Mouse (Mus musculus): ENCODE data around the gene Wdtc1. TPM values are rescaled to one million over a fixed set of nuclear protein-coding genes. Genes with fewer than 3 reads are reported as not detected.

Wdtc1 gene
- total and polyA plus RNA-seq, 3 experiments: 13.2 to 35.3 TPM; not detected in 1

DNA sequence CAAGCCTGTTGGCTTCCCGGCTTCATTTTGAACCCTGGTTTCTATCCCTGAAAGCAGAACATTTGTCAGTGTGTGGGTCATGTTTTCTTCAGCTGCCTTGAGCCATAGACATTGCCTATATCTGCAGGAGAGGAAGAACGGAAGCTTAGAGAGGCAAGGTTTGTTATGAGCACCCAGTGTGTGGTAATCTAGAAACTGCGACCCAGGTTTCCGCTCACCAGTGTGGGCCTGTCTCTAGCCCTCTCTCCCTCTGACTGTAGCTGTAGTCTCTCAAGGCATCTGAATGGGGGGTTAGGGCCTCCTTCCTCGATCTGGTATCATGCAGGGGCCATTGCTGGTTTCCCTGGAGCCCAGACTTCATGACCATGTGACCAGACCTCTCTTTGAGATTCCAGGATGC lies 45.3 kb upstream of the Wdtc1 start:
- Histone ChIP-seq H3K36me3 (ENCODE audit: control insufficient read depth in 1 of 2, insufficient read depth in 2 of 2, low read length in 2 of 2) (peaks cover 0 to 2% of the 10 kb centered on the region in 2 experiments; a peak in 3 of 4 replicates), H3K79me2 (ENCODE audit: control insufficient read depth, insufficient read depth, low read length, poor library complexity) (peaks cover 2% of the 10 kb centered on the region; the same call in 1 of the 2 replicates), H3K4me3 (ENCODE audit: control insufficient read depth in 1 of 2, insufficient read depth in 1 of 2, low read depth in 2 of 2, low read length in 2 of 2) (no peak overlapping the region), H3K9ac (ENCODE audit: control insufficient read depth, low read depth, low read length, poor library complexity, severe bottlenecking) (no peak overlapping the region), H3K27me3 (ENCODE audit: control insufficient read depth in 1 of 2, insufficient read depth in 2 of 2, low read length in 2 of 2) (no peaks in the 10 kb centered on the region), H3K9me3 (replicated peaks; ENCODE audit: insufficient read depth, low read length) (no peaks in the 10 kb centered on the region), H3K4me1 (ENCODE audit: control insufficient read depth in 1 of 2, insufficient read depth in 2 of 2, low read length in 2 of 2) (peaks cover 6 to 14% of the 10 kb centered on the region in 2 experiments), H3K27ac (ENCODE audit: control insufficient read depth, low read depth, low read length) (no peak overlapping the region)
- no peak for TF ChIP-seq JUND (IDR thresholded peaks at IDR 0.05; ENCODE audit: low read depth, low read length)
- TF ChIP-seq GATA1 (IDR thresholded peaks at IDR 0.05; ENCODE audit: low read depth, low read length): no peak
- no peak for TF ChIP-seq MAFK (IDR thresholded peaks at IDR 0.05; ENCODE audit: borderline replicate concordance, low read depth, low read length)
- TF ChIP-seq TBP (IDR thresholded peaks at IDR 0.05; ENCODE audit: low read depth, low read length): no peak
- no peak for TF ChIP-seq USF1 (IDR thresholded peaks at IDR 0.05; ENCODE audit: low read depth, low read length)
- TF ChIP-seq RCOR1 (IDR thresholded peaks at IDR 0.05; ENCODE audit: low read depth, low read length): no peak
- no peak for TF ChIP-seq MAZ (IDR thresholded peaks at IDR 0.05; ENCODE audit: low read depth, low read length)
- TF ChIP-seq E2F4 (IDR thresholded peaks at IDR 0.05; ENCODE audit: borderline replicate concordance, low read depth, low read length): no peak
- no peak for TF ChIP-seq CHD1 (IDR thresholded peaks at IDR 0.05; ENCODE audit: low read depth, low read length)
- TF ChIP-seq MXI1 (IDR thresholded peaks at IDR 0.05; ENCODE audit: low read depth, low read length): no peak
- TF ChIP-seq CHD2 (IDR thresholded peaks at IDR 0.05; ENCODE audit: low read length): no peak
- TF ChIP-seq POLR2A (IDR thresholded peaks at IDR 0.05; ENCODE audit: control insufficient read depth in 1 of 2, insufficient read depth in 1 of 2, low read depth in 1 of 2, low read length in 2 of 2, poor library complexity in 1 of 2): no peak
- DNase-seq (ENCODE audit: low read depth, low spot score): no peak

DNA sequence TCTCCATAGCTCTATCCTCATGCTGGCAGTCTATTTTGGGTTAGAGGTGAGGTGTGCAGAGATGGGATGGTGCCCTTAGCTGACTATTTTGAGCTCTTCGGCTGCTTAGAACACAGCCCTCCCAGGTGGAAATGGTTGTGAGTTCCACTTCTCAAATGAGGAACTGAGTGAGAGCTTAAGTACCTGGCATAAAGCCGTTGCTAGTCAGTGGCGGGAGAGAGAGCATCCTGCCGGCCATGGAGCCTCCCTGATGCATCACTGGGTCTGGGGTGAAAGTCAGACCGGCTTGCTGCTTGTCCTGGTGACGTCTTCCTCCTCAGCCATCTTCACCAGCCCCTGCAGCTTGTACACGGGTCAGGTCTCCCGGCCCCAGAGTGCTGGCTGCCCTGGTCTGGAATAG lies 44.7 kb upstream of the Wdtc1 start:
- H3K9ac ChIP-seq (ENCODE audit: control insufficient read depth, low read depth, low read length, poor library complexity, severe bottlenecking): no peak overlapping the region
- peaks cover 2% of the 10 kb centered on the region; the same call in 1 of the 2 replicates for H3K79me2 ChIP-seq (ENCODE audit: control insufficient read depth, insufficient read depth, low read length, poor library complexity)
- H3K36me3 ChIP-seq (ENCODE audit: control insufficient read depth in 1 of 2, insufficient read depth in 2 of 2, low read length in 2 of 2): peaks cover 0 to 2% of the 10 kb centered on the region in 2 experiments; a peak in 2 of 4 replicates
- no peak for DNase-seq (ENCODE audit: low read depth, low spot score)
- H3K27ac ChIP-seq (ENCODE audit: control insufficient read depth, low read depth, low read length): no peak overlapping the region
- no peaks in the 10 kb centered on the region for H3K27me3 ChIP-seq (ENCODE audit: control insufficient read depth in 1 of 2, insufficient read depth in 2 of 2, low read length in 2 of 2)
- no peak overlapping the region for H3K4me3 ChIP-seq (ENCODE audit: control insufficient read depth in 1 of 2, insufficient read depth in 1 of 2, low read depth in 2 of 2, low read length in 2 of 2)
- no peaks in the 10 kb centered on the region for H3K9me3 ChIP-seq (replicated peaks; ENCODE audit: insufficient read depth, low read length)
- peaks cover 6 to 14% of the 10 kb centered on the region in 2 experiments for H3K4me1 ChIP-seq (ENCODE audit: control insufficient read depth in 1 of 2, insufficient read depth in 2 of 2, low read length in 2 of 2)
- no peak for TF ChIP-seq MYC (IDR thresholded peaks at IDR 0.05; ENCODE audit: low read depth, low read length)
- no peak for TF ChIP-seq MYB (IDR thresholded peaks at IDR 0.05; ENCODE audit: low read depth, low read length)
- TF ChIP-seq ETS1 (IDR thresholded peaks at IDR 0.05; ENCODE audit: low read depth, low read length): no peak
- no peak for TF ChIP-seq TAL1 (IDR thresholded peaks at IDR 0.05; ENCODE audit: low read length)
- TF ChIP-seq RCOR1 (IDR thresholded peaks at IDR 0.05; ENCODE audit: low read depth, low read length): no peak
- no peak for TF ChIP-seq ELF1 (IDR thresholded peaks at IDR 0.05; ENCODE audit: low read depth, low read length)
- TF ChIP-seq BHLHE40 (IDR thresholded peaks at IDR 0.05; ENCODE audit: borderline replicate concordance, low read depth, low read length): no peak
- no peak for TF ChIP-seq ZNF384 (IDR thresholded peaks at IDR 0.05; ENCODE audit: low read depth, low read length)
- TF ChIP-seq MEF2A (IDR thresholded peaks at IDR 0.05; ENCODE audit: extremely low read depth, insufficient replicate concordance, low read depth, low read length, poor library complexity, severe bottlenecking): no peak
- no peak for TF ChIP-seq MXI1 (IDR thresholded peaks at IDR 0.05; ENCODE audit: low read depth, low read length)
- TF ChIP-seq ZC3H11A (IDR thresholded peaks at IDR 0.05; ENCODE audit: low read depth, low read length): no peak
- TF ChIP-seq MAZ (IDR thresholded peaks at IDR 0.05; ENCODE audit: low read depth, low read length): no peak
- no peak for TF ChIP-seq TBP (IDR thresholded peaks at IDR 0.05; ENCODE audit: low read depth, low read length)
- no peak for TF ChIP-seq ZMIZ1 (IDR thresholded peaks at IDR 0.05; ENCODE audit: low read depth, low read length)
- no peak for TF ChIP-seq HCFC1 (IDR thresholded peaks at IDR 0.05; ENCODE audit: low read depth, low read length)

Data from MEL (cell line).